Mouse (Mus musculus): Measurements from ENCODE around the gene Snx22.

GRCm38 (mm10) chr9:66104601-66105000, 35.1 kb upstream of the Snx22 start:
- TF ChIP-seq POLR2A (IDR thresholded peaks at IDR 0.05; ENCODE audit: control insufficient read depth, extremely low read depth, insufficient read depth, low read length, poor library complexity) (no peak), CTCF (IDR thresholded peaks at IDR 0.05; ENCODE audit: borderline replicate concordance, control insufficient read depth, extremely low read depth, insufficient read depth, low read length, poor library complexity) (no peak)

Measured in thymus, adult 2 months (tissue).